Mouse (Mus musculus) midbrain, embryonic 12.5 days (tissue): ENCODE results near the gene Kcnrg. TPM values are rescaled to one million over a fixed set of nuclear protein-coding genes. Genes with fewer than 3 reads are reported as not detected.
"Not testable (repeated sequence)": the region's sequence is repeated elsewhere in the genome, so short reads cannot be mapped to it uniquely, and the experiment has no call there.

ENCODE experiments used
- ATAC-seq: fragments of 200-750 bp; cut with Nextera tagmentation; 2 replicates; pipeline ENCODE4 v1.8.0; 2017; ENCODE audit warnings: low read depth, moderate TSS enrichment, moderate library complexity; ENCODE audit not compliant: low FRiP score
- H3K27ac ChIP-seq: fragments of 300-500 bp; sonication (generic); replicated peaks from 2 replicates; pipeline ENCODE4 v1.5.1; 2016; ENCODE audit warnings: mild to moderate bottlenecking
- H3K27me3 ChIP-seq: fragments of 300-500 bp; sonication (generic); 2 replicates; pipeline ENCODE4 v1.6.1; 2016; ENCODE audit warnings: mild to moderate bottlenecking
- H3K36me3 ChIP-seq: fragments of 300-500 bp; sonication (generic); 2 replicates; pipeline ENCODE4 v1.6.1; 2016
- H3K4me1 ChIP-seq: fragments of 300-500 bp; sonication (generic); 2 replicates; pipeline ENCODE4 v1.6.1; 2016
- H3K4me2 ChIP-seq: fragments of 300-500 bp; sonication (generic); replicated peaks from 2 replicates; pipeline ENCODE4 v1.6.1; 2016; ENCODE audit warnings: mild to moderate bottlenecking, moderate library complexity
- H3K4me3 ChIP-seq: fragments of 300-500 bp; sonication (generic); 2 replicates; pipeline ENCODE4 v1.5.1; 2016; ENCODE audit warnings: mild to moderate bottlenecking
- H3K9ac ChIP-seq: fragments of 300-500 bp; sonication (generic); replicated peaks from 2 replicates; pipeline ENCODE4 v1.6.1; 2016; ENCODE audit warnings: mild to moderate bottlenecking, moderate library complexity
- H3K9me3 ChIP-seq: fragments of 300-500 bp; sonication (generic); 2 replicates; pipeline ENCODE4 v1.6.1; 2016; ENCODE audit warnings: mild to moderate bottlenecking
- WGBS: fragments of 180-500 bp; shearing (Covaris S2); methylation state at CpG from one replicate; pipeline ENCODE4 v1.1.7; 2016; 5-methylcytosine and 5-hydroxymethylcytosine counted together
- polyA plus RNA-seq: library from polyadenylated mRNA; unstranded; fragments of >200 nt; fragmentation: Nextera tagmentation; extraction: Ambion mirVana; gene quantifications from 2 replicates; pipeline ENCODE4 v1.2.1, GENCODE M21; 2016

Kcnrg gene
- polyA plus RNA-seq, 1 experiment from 2014 or later, result 2.4 TPM

- H3K27me3 ChIP-seq, result no peaks in the 10 kb centered on the region; the same call in 1 of the 2 replicates
- peak; percentile 95 for ATAC-seq
- no peaks in the 10 kb centered on the region for H3K9me3 ChIP-seq
- peak overlapping the region; percentile 81 for H3K4me3 ChIP-seq
- H3K4me1 ChIP-seq, result peaks cover 19% of the 10 kb centered on the region
- peaks cover 2% of the 10 kb centered on the region; the same call in 1 of the 2 replicates for H3K36me3 ChIP-seq
- H3K9ac ChIP-seq, result peak overlapping the region; percentile 83
- peak overlapping the region; percentile 60 for H3K4me2 ChIP-seq
- H3K27ac ChIP-seq, result peak overlapping the region; percentile 84
- 6% methylated on average over 44 of the region's 44 CpGs for WGBS
These were observed 8.0 kb upstream of the Kcnrg start for GRCm38 (mm10) chr14:61599057-61599806.

GRCm38 (mm10) chr14:61601348-61601747, 5.9 kb upstream of the Kcnrg start:
- peaks cover 19% of the 10 kb centered on the region for H3K4me1 ChIP-seq
- H3K9ac ChIP-seq, result no peak overlapping the region
- 89% methylated on average over 9 of the region's 9 CpGs for WGBS
- no peak overlapping the region for H3K27ac ChIP-seq
- no peaks in the 10 kb centered on the region; the same call in 1 of the 2 replicates for H3K27me3 ChIP-seq
- H3K4me3 ChIP-seq, result no peak overlapping the region
- no peaks in the 10 kb centered on the region for H3K9me3 ChIP-seq
- peaks cover 20% of the 10 kb centered on the region for H3K36me3 ChIP-seq
- H3K4me2 ChIP-seq, result peak overlapping the region; percentile 60
- no peak for ATAC-seq

- Histone ChIP-seq H3K27ac (no peak overlapping the region), H3K9me3 (no peaks in the 10 kb centered on the region), H3K9ac (no peak overlapping the region), H3K4me1 (peaks cover 19% of the 10 kb centered on the region), H3K4me3 (no peak overlapping the region), H3K27me3 (no peaks in the 10 kb centered on the region; the same call in 1 of the 2 replicates), H3K36me3 (peaks cover 27% of the 10 kb centered on the region), H3K4me2 (no peak overlapping the region)
- 69% methylated on average over 8 of the region's 8 CpGs for WGBS
- peak; percentile 80 for ATAC-seq
These were observed 4.0 kb upstream of the Kcnrg start for GRCm38 (mm10) chr14:61603069-61603755.

- Histone ChIP-seq H3K27ac (no peak overlapping the region), H3K4me1 (peaks cover 19% of the 10 kb centered on the region), H3K4me3 (no peak overlapping the region), H3K9ac (no peak overlapping the region), H3K9me3 (no peaks in the 10 kb centered on the region), H3K27me3 (no peaks in the 10 kb centered on the region), H3K4me2 (no peak overlapping the region), H3K36me3 (peaks cover 27% of the 10 kb centered on the region)
- 97% methylated on average over 3 of the region's 3 CpGs for WGBS
- no peak for ATAC-seq
These were observed 3.2 kb upstream of the Kcnrg start for GRCm38 (mm10) chr14:61604081-61604480.

GRCm38 (mm10) chr14:61606088-61606487, 1.2 kb upstream of the Kcnrg start:
- H3K4me1 ChIP-seq, H3K27me3 ChIP-seq, ATAC-seq, H3K4me2 ChIP-seq, H3K9ac ChIP-seq, H3K9me3 ChIP-seq, H3K4me3 ChIP-seq, H3K27ac ChIP-seq: not testable (repeated sequence)
- peaks cover 27% of the 10 kb centered on the region for H3K36me3 ChIP-seq
- 91% methylated on average over 2 of the region's 2 CpGs for WGBS

GRCm38 (mm10) chr14:61611766-61612165, 4.5 kb downstream of the Kcnrg start:
- WGBS, result 94% methylated on average over 5 of the region's 5 CpGs
- H3K4me3 ChIP-seq, result no peak overlapping the region
- no peaks in the 10 kb centered on the region for H3K4me1 ChIP-seq
- H3K9me3 ChIP-seq, result no peaks in the 10 kb centered on the region
- peaks cover 2% of the 10 kb centered on the region; the same call in 1 of the 2 replicates for H3K36me3 ChIP-seq
- no peak overlapping the region for H3K4me2 ChIP-seq
- no peak for ATAC-seq
- no peak overlapping the region for H3K27ac ChIP-seq
- no peak overlapping the region for H3K9ac ChIP-seq
- H3K27me3 ChIP-seq, result no peaks in the 10 kb centered on the region

- 90% methylated on average over 2 of the region's 2 CpGs for WGBS
- H3K27ac ChIP-seq, result no peak overlapping the region
- H3K4me3 ChIP-seq, result no peak overlapping the region
- no peaks in the 10 kb centered on the region for H3K4me1 ChIP-seq
- H3K9me3 ChIP-seq, result no peaks in the 10 kb centered on the region
- no peak overlapping the region for H3K9ac ChIP-seq
- ATAC-seq, result no peak
- H3K27me3 ChIP-seq, result no peaks in the 10 kb centered on the region
- H3K4me2 ChIP-seq, result no peak overlapping the region
- H3K36me3 ChIP-seq, result no peaks in the 10 kb centered on the region
These were observed 6.1 kb downstream of the Kcnrg start for GRCm38 (mm10) chr14:61613319-61613718.

- no peak overlapping the region for H3K27ac ChIP-seq
- ATAC-seq, result no peak
- no peak overlapping the region for H3K4me3 ChIP-seq
- peaks cover 7% of the 10 kb centered on the region; the same call in 1 of the 2 replicates for H3K36me3 ChIP-seq
- H3K27me3 ChIP-seq, result no peaks in the 10 kb centered on the region
- WGBS, result 93% methylated on average over 2 of the region's 2 CpGs
- H3K4me2 ChIP-seq, result no peak overlapping the region
- H3K4me1 ChIP-seq, result no peaks in the 10 kb centered on the region
- H3K9me3 ChIP-seq, result no peaks in the 10 kb centered on the region
- no peak overlapping the region for H3K9ac ChIP-seq
These were observed 13.1 kb downstream of the Kcnrg start for GRCm38 (mm10) chr14:61620371-61620770.

- Histone ChIP-seq H3K4me2 (no peak overlapping the region), H3K9me3 (no peaks in the 10 kb centered on the region), H3K27me3 (no peaks in the 10 kb centered on the region), H3K4me1 (no peaks in the 10 kb centered on the region), H3K4me3 (no peak overlapping the region), H3K36me3 (peaks cover 3% of the 10 kb centered on the region; the same call in 1 of the 2 replicates), H3K27ac (no peak overlapping the region), H3K9ac (no peak overlapping the region)
- no peak for ATAC-seq
These were observed 28.7 kb downstream of the Kcnrg start for GRCm38 (mm10) chr14:61635969-61636368.

GRCm38 (mm10) chr14:61642668-61643067, 35.4 kb downstream of the Kcnrg start:
- no peak overlapping the region for H3K27ac ChIP-seq
- no peaks in the 10 kb centered on the region for H3K27me3 ChIP-seq
- no peak overlapping the region for H3K4me2 ChIP-seq
- 85% methylated on average over 1 of the region's 1 CpGs for WGBS
- H3K9me3 ChIP-seq, result no peaks in the 10 kb centered on the region
- H3K4me1 ChIP-seq, result no peaks in the 10 kb centered on the region
- no peak for ATAC-seq
- no peaks in the 10 kb centered on the region for H3K36me3 ChIP-seq
- H3K9ac ChIP-seq, result no peak overlapping the region
- no peak overlapping the region for H3K4me3 ChIP-seq

GRCm38 (mm10) chr14:61645547-61645946, 38.3 kb downstream of the Kcnrg start:
- Histone ChIP-seq H3K27me3 (no peaks in the 10 kb centered on the region), H3K27ac (no peak overlapping the region), H3K4me2 (peak overlapping the region; percentile 32; the same call in 1 of the 2 replicates), H3K9me3 (no peaks in the 10 kb centered on the region), H3K36me3 (no peaks in the 10 kb centered on the region), H3K9ac (no peak overlapping the region), H3K4me1 (peaks cover 6% of the 10 kb centered on the region), H3K4me3 (0 out of 2 replicates have a peak overlapping the region, but pooled peaks have one; percentile 18)
- no peak for ATAC-seq
- 29% methylated on average over 1 of the region's 1 CpGs for WGBS

- Histone ChIP-seq H3K4me2 (peak overlapping the region; percentile 72), H3K4me1 (peaks cover 6% of the 10 kb centered on the region), H3K27me3 (no peaks in the 10 kb centered on the region), H3K27ac (peak overlapping the region; percentile 94), H3K9ac (peak overlapping the region; percentile 96), H3K4me3 (peak overlapping the region; percentile 98), H3K9me3 (no peaks in the 10 kb centered on the region), H3K36me3 (no peaks in the 10 kb centered on the region)
- ATAC-seq, result no peak
- under 1% methylated on average over 24 of the region's 24 CpGs for WGBS
These were observed 40.1 kb downstream of the Kcnrg start for GRCm38 (mm10) chr14:61647182-61647880.
